Mouse (Mus musculus) lung, adult 2 months (tissue): ENCODE data around the gene Abca13.

Source experiments
- CTCF ChIP-seq: fragments of 200-500 bp; IDR thresholded peaks from 2 replicates; pipeline ENCODE4 v1.5.1; 2011; ENCODE audit warnings: mild to moderate bottlenecking, low read length, control low read depth; ENCODE audit not compliant: insufficient read depth
- POLR2A ChIP-seq: fragments of 200-500 bp; IDR thresholded peaks from 2 replicates; pipeline ENCODE4 v1.6.1; 2011; ENCODE audit warnings: low read depth, mild to moderate bottlenecking, control low read depth, low read length, borderline replicate concordance; ENCODE audit errors: extremely low read depth

- TF ChIP-seq CTCF (no peak), POLR2A (no peak)
Measured at GRCm38 (mm10) chr11:9622888-9623287, 431.1 kb downstream of the Abca13 start.
